Mouse (Mus musculus): ENCODE results near the gene Socs1. TPM values are rescaled to one million over a fixed set of nuclear protein-coding genes. Genes with fewer than 3 reads are reported as not detected.

The Socs1 gene
- polyA plus RNA-seq (2015; fragmentation: Nextera tagmentation; extraction: Ambion mirVana), result 1.7 and 2.1 TPM in 2 replicates

DNA sequence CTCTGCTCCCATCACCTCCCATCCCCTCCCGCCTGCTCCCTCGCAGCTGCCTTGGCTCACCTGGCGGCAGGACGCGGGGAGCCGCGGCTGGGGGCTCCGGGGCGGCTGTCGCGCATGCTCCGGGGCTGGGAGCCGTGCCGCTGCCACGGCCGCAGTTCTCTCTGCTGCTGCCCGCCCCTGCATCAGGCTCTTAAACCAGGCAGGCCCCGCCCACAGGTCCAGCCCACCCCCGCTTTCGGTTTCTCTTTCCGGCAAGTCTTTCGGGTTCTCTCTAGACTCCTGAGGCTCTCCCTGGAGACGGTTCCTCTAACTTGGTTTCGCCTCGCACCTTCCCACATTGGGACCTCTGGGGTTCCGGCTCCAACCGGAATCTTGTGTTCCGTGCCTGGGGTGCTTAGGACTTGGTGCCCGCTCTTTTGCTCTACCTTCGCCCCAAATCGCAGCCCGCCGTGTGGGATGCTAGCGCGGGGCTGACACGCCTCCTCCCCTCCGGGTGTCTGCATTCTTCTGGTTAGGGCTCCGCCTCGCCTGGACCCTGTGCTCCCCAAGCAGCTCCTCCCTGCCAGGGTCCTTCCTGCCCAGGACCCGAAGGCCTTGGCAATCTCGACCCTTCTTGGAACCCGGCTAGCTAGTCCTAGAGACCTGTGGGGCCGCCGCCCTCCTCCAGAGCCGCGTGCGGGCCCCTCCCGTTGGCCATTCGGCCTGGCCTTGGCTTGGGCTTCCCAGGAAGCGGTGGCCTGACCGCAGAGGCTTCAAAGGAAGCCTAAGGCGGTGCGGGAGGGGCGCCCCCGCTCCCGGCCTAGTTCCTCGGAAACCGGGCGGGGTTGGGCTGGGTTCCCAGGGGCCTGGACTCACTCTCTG is at the start of gene Socs1:
TSS of gene Socs1 (minus strand) at position 166 of the 861 bp plus-strand sequence.
- Histone ChIP-seq H3K9ac (replicated peaks) (peak within 1 kb of the TSS; percentile 63), H3K36me3 (no peaks in the 10 kb centered on the region), H3K27me3 (peaks cover 15% of the 10 kb centered on the region; the same call in 1 of the 2 replicates), H3K4me3 (peak within 1 kb of the TSS; percentile 75), H3K9me3 (no peaks in the 10 kb centered on the region), H3K27ac (replicated peaks) (peak within 1 kb of the TSS; percentile 84), H3K4me2 (replicated peaks) (peak within 1 kb of the TSS; percentile 98), H3K4me1 (peaks cover 19% of the 10 kb centered on the region)
- under 1% methylated on average over 56 of the region's 59 CpGs for WGBS
- peak; percentile 86 for ATAC-seq (replicated peaks)

DNA sequence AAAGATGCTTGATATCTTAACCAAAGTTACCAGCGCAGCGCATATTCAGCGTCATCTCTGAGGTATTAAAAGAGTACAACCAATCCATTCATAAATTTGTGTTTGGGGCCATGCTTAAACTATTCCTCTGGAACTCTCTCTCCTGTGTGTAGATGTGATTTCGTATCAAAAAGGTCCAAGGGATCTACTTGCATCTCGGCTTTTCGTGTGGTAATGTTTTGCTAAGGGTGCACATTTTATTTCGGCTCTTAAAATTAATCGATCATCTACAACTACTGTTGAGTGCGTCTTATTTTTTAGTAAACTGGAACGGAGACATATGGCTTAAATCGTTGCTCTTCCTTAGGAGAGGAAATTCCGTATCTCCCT is 49.2 kb upstream of the Socs1 start:
- Histone ChIP-seq H3K9ac (replicated peaks) (peak overlapping the region; percentile 22; the same call in 1 of the 2 replicates), H3K4me2 (replicated peaks) (peak overlapping the region; percentile 77), H3K4me1 (peaks cover 11% of the 10 kb centered on the region), H3K27me3 (peaks cover 4% of the 10 kb centered on the region; the same call in 1 of the 2 replicates), H3K36me3 (no peaks in the 10 kb centered on the region), H3K9me3 (no peaks in the 10 kb centered on the region), H3K4me3 (peak overlapping the region; percentile 83), H3K27ac (replicated peaks) (no peak overlapping the region)
- 0 out of 2 replicates have a peak, but pooled peaks have one; percentile 1 for ATAC-seq (replicated peaks)
- 8% methylated on average over 12 of the region's 12 CpGs for WGBS

DNA sequence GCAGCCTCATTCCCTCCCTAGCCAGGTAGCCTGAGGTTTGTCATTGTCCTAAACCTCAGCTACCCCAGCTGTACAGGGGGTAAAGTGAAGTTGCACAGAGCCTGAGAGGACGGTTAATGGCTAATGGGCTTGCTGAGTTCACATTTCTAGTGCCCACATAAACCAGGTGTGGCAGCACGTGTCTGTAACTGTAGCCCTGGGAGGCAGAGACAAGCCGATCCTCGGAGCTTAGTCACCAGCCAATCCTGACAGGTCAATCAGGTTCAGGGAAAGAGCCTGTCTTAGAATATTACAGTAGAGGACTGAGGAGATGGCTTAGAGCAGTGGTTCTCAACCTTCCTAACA is 43.1 kb upstream of the Socs1 start:
- ATAC-seq (replicated peaks), result no peak
- no peak overlapping the region for H3K4me3 ChIP-seq
- no peak overlapping the region for H3K4me2 ChIP-seq (replicated peaks)
- H3K9me3 ChIP-seq, result no peaks in the 10 kb centered on the region
- H3K27ac ChIP-seq (replicated peaks), result no peak overlapping the region
- H3K27me3 ChIP-seq, result no peaks in the 10 kb centered on the region
- no peaks in the 10 kb centered on the region for H3K36me3 ChIP-seq
- H3K9ac ChIP-seq (replicated peaks), result no peak overlapping the region
- no peaks in the 10 kb centered on the region for H3K4me1 ChIP-seq
- WGBS, result 81% methylated on average over 4 of the region's 4 CpGs

DNA sequence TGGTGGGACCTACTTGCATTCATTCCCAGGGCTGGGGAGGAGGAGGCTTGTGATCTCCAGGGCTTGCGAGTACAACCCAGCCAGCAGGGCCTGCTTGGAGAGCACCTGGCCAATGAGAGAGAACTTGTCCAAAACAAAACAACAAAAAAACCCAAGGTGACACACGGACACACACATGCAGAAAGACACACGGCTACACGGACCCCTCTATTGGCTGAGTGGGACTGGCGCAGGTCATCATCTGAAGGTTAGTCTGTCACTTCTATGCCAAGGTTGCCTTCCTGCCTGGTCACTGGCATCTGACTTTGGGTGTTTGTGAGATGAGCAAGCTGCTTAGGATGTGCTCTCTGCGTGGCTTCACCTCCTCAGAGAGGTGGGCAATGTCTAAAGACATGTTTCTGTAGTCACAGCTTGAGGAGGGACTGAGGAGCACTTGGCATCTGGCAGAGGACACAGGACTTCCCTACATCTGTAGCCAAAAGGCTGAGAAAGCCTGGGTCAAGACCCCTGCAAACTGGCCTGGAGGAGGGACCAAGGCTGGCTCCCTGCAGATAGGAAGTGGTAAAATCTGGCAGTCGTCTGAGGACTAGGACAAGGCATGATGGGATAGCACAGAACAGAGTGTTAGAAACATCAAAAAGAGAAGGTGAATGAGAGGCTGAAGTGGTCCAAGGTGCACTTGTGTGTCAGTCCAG is 42.6 kb upstream of the Socs1 start:
- 84% methylated on average over 7 of the region's 7 CpGs for WGBS
- ATAC-seq (replicated peaks), result no peak
- H3K27me3 ChIP-seq, result no peaks in the 10 kb centered on the region

DNA sequence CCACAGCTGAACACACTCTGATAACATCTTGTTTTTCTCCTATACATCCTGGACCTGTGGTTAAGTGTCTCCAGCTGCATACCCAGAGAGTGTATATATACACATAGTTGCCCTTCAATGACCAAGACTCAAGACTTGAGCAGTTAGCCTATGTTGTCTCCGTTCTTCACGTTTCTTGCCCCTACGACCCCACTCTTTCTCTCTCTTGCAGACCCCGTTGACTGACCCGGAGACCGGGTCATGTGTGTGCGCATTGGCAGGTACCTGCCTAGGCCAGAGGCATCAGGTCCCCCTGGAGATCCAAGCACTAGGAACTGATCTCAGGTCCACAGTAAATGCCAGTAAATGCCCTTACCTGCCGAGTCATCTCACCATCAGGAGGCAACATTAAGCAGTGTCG is 41.9 kb upstream of the Socs1 start:
- no peaks in the 10 kb centered on the region for H3K27me3 ChIP-seq
- no peaks in the 10 kb centered on the region for H3K36me3 ChIP-seq
- ATAC-seq (replicated peaks), result no peak
- no peak overlapping the region for H3K4me2 ChIP-seq (replicated peaks)
- no peaks in the 10 kb centered on the region for H3K4me1 ChIP-seq
- H3K9me3 ChIP-seq, result no peaks in the 10 kb centered on the region
- H3K27ac ChIP-seq (replicated peaks), result no peak overlapping the region
- no peak overlapping the region for H3K9ac ChIP-seq (replicated peaks)
- H3K4me3 ChIP-seq, result no peak overlapping the region
- WGBS, result 95% methylated on average over 9 of the region's 9 CpGs

More for the DNA sequence above, 42.6 kb upstream of the Socs1 start:
- Histone ChIP-seq H3K9ac (replicated peaks) (no peak overlapping the region), H3K4me1 (no peaks in the 10 kb centered on the region), H3K4me3 (no peak overlapping the region), H3K4me2 (replicated peaks) (no peak overlapping the region), H3K36me3 (no peaks in the 10 kb centered on the region), H3K27ac (replicated peaks) (no peak overlapping the region), H3K9me3 (no peaks in the 10 kb centered on the region)

DNA sequence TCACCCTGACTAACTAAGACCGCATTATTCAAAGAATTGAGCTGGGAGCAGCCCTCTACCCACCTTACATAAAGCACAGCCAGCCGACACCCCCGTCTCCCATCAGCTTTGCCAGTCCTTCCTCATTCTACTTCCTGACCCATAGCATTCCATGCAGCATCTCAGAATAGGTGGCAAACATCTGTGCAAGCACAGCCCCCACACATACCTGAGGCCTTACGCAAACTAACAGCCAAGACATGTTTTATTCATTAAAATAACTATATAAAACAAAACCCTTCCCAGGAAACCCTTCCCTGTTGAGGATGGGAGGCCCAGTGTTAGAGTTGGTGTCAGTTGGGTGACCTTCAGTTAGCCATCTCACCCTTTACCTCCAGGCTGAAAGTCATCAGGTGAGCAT is 40.5 kb upstream of the Socs1 start:
- ATAC-seq (replicated peaks), result no peak
- H3K9me3 ChIP-seq, result no peaks in the 10 kb centered on the region
- H3K36me3 ChIP-seq, result no peaks in the 10 kb centered on the region
- no peak overlapping the region for H3K27ac ChIP-seq (replicated peaks)
- H3K4me1 ChIP-seq, result no peaks in the 10 kb centered on the region
- H3K4me3 ChIP-seq, result no peak overlapping the region
- WGBS, result 92% methylated on average over 4 of the region's 4 CpGs
- H3K27me3 ChIP-seq, result no peaks in the 10 kb centered on the region
- H3K9ac ChIP-seq (replicated peaks), result no peak overlapping the region
- no peak overlapping the region for H3K4me2 ChIP-seq (replicated peaks)

DNA sequence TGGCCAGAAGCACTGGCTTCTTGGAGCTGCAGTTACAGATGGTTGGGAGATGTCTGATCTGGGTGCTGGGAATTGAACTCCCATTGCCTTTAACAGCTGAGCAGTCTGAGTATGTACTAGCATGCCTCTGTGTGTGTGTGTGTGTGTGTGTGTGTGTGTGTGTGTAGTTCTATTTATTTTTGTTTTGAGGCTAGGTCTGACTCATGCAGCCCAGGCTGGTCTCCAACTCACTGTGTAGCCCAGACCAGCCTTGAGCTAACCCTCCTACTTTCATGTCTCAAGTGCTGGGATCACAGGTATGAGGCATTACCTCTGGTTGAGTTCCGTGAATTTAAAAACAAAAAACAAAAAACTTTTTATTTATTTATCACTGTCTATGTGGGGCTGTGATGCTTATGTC is 39.2 kb upstream of the Socs1 start:
- no peak for ATAC-seq (replicated peaks)
- H3K9ac ChIP-seq (replicated peaks), result no peak overlapping the region
- no peaks in the 10 kb centered on the region for H3K27me3 ChIP-seq
- no peak overlapping the region for H3K4me2 ChIP-seq (replicated peaks)
- H3K36me3 ChIP-seq, result no peaks in the 10 kb centered on the region
- no peaks in the 10 kb centered on the region for H3K4me1 ChIP-seq
- H3K27ac ChIP-seq (replicated peaks), result no peak overlapping the region
- no peaks in the 10 kb centered on the region for H3K9me3 ChIP-seq
- H3K4me3 ChIP-seq, result no peak overlapping the region
- WGBS, result 92% methylated on average over 1 of the region's 1 CpGs

DNA sequence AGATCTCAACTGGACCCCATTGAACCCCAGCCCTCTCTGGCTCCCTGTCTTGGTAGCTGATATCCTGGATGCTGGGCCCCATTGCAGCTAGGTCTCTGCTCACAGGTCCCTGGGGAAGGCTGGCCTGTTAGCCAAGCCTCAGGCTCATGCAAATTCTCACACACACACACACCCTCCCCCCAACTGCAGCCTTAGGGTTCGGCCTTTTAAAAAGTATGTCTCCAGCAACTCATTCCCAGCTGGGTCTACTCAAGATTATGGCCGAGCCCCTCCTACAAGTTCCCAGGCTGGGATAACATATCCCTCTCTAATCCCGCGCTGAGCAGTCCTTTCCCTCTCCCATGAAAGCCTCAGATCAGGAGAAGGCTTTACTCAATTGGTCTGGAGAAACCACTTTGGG is 36.1 kb upstream of the Socs1 start:
- Histone ChIP-seq H3K4me1 (no peaks in the 10 kb centered on the region), H3K36me3 (no peaks in the 10 kb centered on the region), H3K9ac (replicated peaks) (no peak overlapping the region), H3K4me2 (replicated peaks) (no peak overlapping the region), H3K9me3 (no peaks in the 10 kb centered on the region), H3K27me3 (no peaks in the 10 kb centered on the region), H3K4me3 (no peak overlapping the region), H3K27ac (replicated peaks) (no peak overlapping the region)
- WGBS, result 73% methylated on average over 4 of the region's 4 CpGs
- no peak for ATAC-seq (replicated peaks)

DNA sequence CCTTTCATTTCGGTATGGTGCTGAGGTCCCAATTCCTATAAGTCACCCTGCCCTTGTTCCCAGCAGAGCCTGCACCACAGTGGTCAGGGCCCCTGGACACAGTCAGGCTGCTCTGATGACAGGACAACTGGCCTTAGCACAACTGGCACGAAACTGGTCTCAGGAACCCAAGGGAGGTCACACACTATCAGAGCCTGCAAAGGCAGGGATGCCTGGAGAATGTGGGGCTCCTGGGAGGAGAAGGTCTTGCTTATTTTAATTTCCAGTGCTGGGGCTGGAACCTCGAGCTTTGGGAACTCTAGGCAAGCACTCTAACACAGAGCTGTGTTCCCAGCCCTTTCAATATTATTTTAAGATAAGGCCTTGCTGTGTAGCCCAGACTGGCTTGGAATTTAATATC is 34.6 kb upstream of the Socs1 start:
- Histone ChIP-seq H3K27ac (replicated peaks) (no peak overlapping the region), H3K27me3 (no peaks in the 10 kb centered on the region), H3K4me1 (no peaks in the 10 kb centered on the region), H3K36me3 (no peaks in the 10 kb centered on the region), H3K9me3 (no peaks in the 10 kb centered on the region), H3K4me3 (no peak overlapping the region), H3K4me2 (replicated peaks) (no peak overlapping the region), H3K9ac (replicated peaks) (no peak overlapping the region)
- no peak for ATAC-seq (replicated peaks)
- 70% methylated on average over 3 of the region's 3 CpGs for WGBS

DNA sequence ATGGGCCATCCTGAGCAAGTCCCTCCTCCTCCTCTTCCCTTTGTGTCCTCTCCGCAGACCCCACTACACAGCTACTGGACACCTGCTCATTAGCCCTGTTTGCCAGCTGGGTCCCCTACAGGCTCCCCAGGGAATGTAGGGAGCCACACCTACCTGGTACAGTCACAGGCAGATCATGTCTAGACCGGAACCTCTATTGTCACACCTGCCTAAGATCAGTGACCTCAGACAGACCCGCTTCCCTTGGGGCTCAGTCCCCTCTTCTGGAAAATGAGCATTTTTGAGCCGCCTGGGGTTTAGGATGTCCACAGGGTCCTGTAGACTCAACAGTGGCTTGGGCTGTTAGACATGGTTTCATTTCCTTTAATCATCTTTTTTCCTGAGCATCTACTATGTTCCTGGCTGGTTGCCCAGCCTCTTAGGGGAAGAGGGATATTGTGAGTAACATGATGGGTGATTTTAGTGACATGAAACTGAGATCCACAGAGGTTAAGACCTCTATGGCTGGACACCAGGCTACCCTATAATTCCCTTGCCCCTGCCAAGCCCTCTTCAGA is 33.3 kb upstream of the Socs1 start:
- no peaks in the 10 kb centered on the region for H3K27me3 ChIP-seq
- WGBS, result 86% methylated on average over 4 of the region's 4 CpGs
- H3K4me1 ChIP-seq, result no peaks in the 10 kb centered on the region
- no peak overlapping the region for H3K9ac ChIP-seq (replicated peaks)
- no peaks in the 10 kb centered on the region for H3K9me3 ChIP-seq
- H3K36me3 ChIP-seq, result no peaks in the 10 kb centered on the region
- H3K27ac ChIP-seq (replicated peaks), result no peak overlapping the region
- ATAC-seq (replicated peaks), result no peak
- H3K4me2 ChIP-seq (replicated peaks), result no peak overlapping the region
- no peak overlapping the region for H3K4me3 ChIP-seq

DNA sequence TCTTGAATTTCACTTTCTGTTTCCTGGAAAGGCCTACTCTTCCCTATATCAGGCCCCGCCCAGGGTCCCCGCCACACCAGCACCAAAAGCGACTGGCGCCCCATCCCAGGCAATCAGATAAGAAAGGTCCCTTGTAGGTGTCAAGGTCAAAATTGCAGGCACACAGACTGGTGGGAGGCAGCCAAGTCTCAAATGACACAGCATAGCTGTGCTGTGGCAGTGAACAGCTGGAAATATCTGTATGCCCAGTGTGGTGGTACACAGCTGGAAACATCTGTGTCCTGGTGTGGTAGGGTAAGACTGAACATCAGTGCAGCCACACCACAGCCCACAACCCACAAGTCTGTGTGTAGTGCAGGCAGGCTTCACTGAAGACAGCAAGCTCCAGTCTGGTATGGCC is 29.5 kb upstream of the Socs1 start:
- no peaks in the 10 kb centered on the region for H3K4me1 ChIP-seq
- H3K27ac ChIP-seq (replicated peaks), result no peak overlapping the region
- no peaks in the 10 kb centered on the region for H3K27me3 ChIP-seq
- H3K4me3 ChIP-seq, result no peak overlapping the region
- no peaks in the 10 kb centered on the region for H3K36me3 ChIP-seq
- no peaks in the 10 kb centered on the region for H3K9me3 ChIP-seq
- H3K9ac ChIP-seq (replicated peaks), result no peak overlapping the region
- ATAC-seq (replicated peaks), result no peak
- WGBS, result 96% methylated on average over 4 of the region's 4 CpGs
- H3K4me2 ChIP-seq (replicated peaks), result no peak overlapping the region

DNA sequence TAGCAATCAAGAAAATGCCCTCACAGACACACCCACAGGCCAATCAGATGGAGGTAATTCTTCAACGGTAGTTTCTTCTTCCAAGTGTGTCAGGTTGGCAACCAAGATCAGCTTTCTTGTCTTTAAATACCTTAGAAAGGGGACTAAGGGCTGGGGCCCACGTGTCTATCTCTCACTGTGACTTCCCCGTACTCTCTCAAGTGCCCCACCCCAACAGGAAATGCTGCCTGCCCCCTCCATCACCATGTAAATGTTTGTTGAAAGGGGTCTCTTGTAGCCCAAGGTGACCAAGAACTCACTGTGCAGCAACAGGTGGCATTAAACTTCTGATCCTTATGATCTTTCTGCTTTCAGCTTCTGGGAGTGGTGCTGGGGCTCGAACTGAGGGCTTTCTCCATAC is 28.4 kb upstream of the Socs1 start:
- no peak for ATAC-seq (replicated peaks)
- no peaks in the 10 kb centered on the region for H3K9me3 ChIP-seq
- H3K4me1 ChIP-seq, result no peaks in the 10 kb centered on the region
- no peak overlapping the region for H3K27ac ChIP-seq (replicated peaks)
- 73% methylated on average over 4 of the region's 4 CpGs for WGBS
- no peak overlapping the region for H3K4me2 ChIP-seq (replicated peaks)
- no peak overlapping the region for H3K9ac ChIP-seq (replicated peaks)
- H3K36me3 ChIP-seq, result no peaks in the 10 kb centered on the region
- H3K4me3 ChIP-seq, result no peak overlapping the region
- no peaks in the 10 kb centered on the region for H3K27me3 ChIP-seq

Measured in forebrain, embryonic 15.5 days (tissue).